Mouse (Mus musculus) neural tube, embryonic 11.5 days (tissue): ENCODE data around the gene Mtcl1. TPM values are rescaled to one million over a fixed set of nuclear protein-coding genes. Genes with fewer than 3 reads are reported as not detected.

Source experiments
- ATAC-seq: fragments of 200-750 bp; cut with Nextera tagmentation; 2 replicates; pipeline ENCODE4 v1.8.0; 2017; ENCODE audit warnings: moderate number of reproducible peaks, mild to moderate bottlenecking, moderate TSS enrichment, moderate library complexity; ENCODE audit not compliant: insufficient read depth, low FRiP score, low TSS enrichment
- DNase-seq: peaks from one replicate; pipeline ENCODE4 v3.0.0-alpha.2; 2015; ENCODE audit warnings: low spot score
- H3K27ac ChIP-seq: fragments of 300-500 bp; sonication (generic); 2 replicates; pipeline ENCODE4 v1.5.1; 2014; ENCODE audit warnings: low read depth, mild to moderate bottlenecking, low read length
- H3K27me3 ChIP-seq: fragments of 300-500 bp; sonication (generic); 2 replicates; pipeline ENCODE4 v1.6.1; 2014; ENCODE audit warnings: mild to moderate bottlenecking, low read length, mixed read lengths; ENCODE audit not compliant: control insufficient read depth, insufficient read depth
- H3K36me3 ChIP-seq: fragments of 300-500 bp; sonication (generic); 2 replicates; pipeline ENCODE4 v1.6.1; 2014; ENCODE audit warnings: mild to moderate bottlenecking, low read length, moderate library complexity, mixed read lengths; ENCODE audit not compliant: control insufficient read depth, insufficient read depth
- H3K4me1 ChIP-seq: fragments of 300-500 bp; sonication (generic); 2 replicates; pipeline ENCODE4 v1.6.1; 2014; ENCODE audit warnings: low read length, mixed read lengths; ENCODE audit not compliant: control insufficient read depth, insufficient read depth
- H3K4me2 ChIP-seq: fragments of 300-500 bp; sonication (generic); 2 replicates; pipeline ENCODE4 v1.6.1; 2014; ENCODE audit warnings: low read depth, mild to moderate bottlenecking, moderate library complexity
- H3K4me3 ChIP-seq: fragments of 300-500 bp; sonication (generic); 2 replicates; pipeline ENCODE4 v1.5.1; 2014; ENCODE audit warnings: low read depth, low read length
- H3K9ac ChIP-seq: fragments of 300-500 bp; sonication (generic); 2 replicates; pipeline ENCODE4 v1.6.1; 2014; ENCODE audit warnings: mild to moderate bottlenecking, low read length
- H3K9me3 ChIP-seq: fragments of 300-500 bp; sonication (generic); 2 replicates; pipeline ENCODE4 v1.6.1; 2016; ENCODE audit warnings: low read length; ENCODE audit not compliant: control insufficient read depth
- WGBS: fragments of 180-500 bp; shearing (Covaris S2); extraction: QIAGEN DNeasy Blood & Tissue Kit; methylation state at CpG from one replicate; pipeline ENCODE4 v1.1.7; 2014; 5-methylcytosine and 5-hydroxymethylcytosine counted together
- polyA plus RNA-seq: library from polyadenylated mRNA; unstranded; fragments of >200 nt; fragmentation: Nextera tagmentation; extraction: Ambion mirVana; gene quantifications from 2 replicates; pipeline ENCODE4 v1.2.1, GENCODE M21; 2014

Mtcl1 gene
- polyA plus RNA-seq, 1 experiment from 2014 or later = 26.8 TPM

GRCm38 (mm10) chr17:66451143-66451542 lies 1.6 kb upstream of the Mtcl1 start:
- DNase-seq (peak; percentile 91), ATAC-seq (no peak)
- no peak overlapping the region for H3K4me3 ChIP-seq
- peaks cover 22% of the 10 kb centered on the region for H3K4me1 ChIP-seq
- no peaks in the 10 kb centered on the region for H3K27me3 ChIP-seq
- no peak overlapping the region for H3K27ac ChIP-seq
- no peak overlapping the region for H3K4me2 ChIP-seq
- H3K9ac ChIP-seq = no peak overlapping the region
- WGBS = 2% methylated on average over 11 of the region's 11 CpGs
- no peaks in the 10 kb centered on the region for H3K36me3 ChIP-seq
- H3K9me3 ChIP-seq = no peaks in the 10 kb centered on the region

DNA sequence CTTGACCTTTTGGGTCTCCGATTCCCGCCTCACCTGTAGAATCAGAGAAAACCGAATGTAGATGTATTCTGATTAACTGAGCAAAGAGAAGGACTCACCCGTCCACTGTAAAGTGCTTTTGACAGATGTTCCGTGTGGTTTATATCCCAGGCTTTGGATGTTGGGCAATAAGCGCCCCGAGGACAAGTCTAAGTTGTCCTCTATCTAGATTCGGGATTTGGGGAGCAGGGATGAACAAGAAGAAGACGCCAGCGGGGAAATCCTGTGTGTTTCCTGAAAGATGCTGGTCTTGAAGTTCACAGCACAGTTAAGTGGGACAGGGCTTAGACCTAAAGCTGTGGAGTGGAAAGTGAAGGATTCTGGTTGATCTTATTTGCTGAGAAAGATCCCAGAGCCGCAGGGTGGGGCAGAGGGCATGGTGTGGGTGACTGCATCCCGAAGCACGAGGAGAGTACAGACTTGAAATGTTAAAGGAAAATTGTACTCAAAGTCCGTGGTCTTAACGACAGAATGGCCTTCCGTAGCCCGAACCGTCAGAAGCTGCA lies 1.0 kb upstream of the Mtcl1 start:
- Histone ChIP-seq H3K4me3 (peak overlapping the region; percentile 93), H3K36me3 (no peaks in the 10 kb centered on the region), H3K9me3 (no peaks in the 10 kb centered on the region), H3K4me1 (peaks cover 28% of the 10 kb centered on the region), H3K27ac (no peak overlapping the region), H3K9ac (no peak overlapping the region), H3K4me2 (peak overlapping the region; percentile 89), H3K27me3 (no peaks in the 10 kb centered on the region)
- DNase-seq = no peak
- 3% methylated on average over 18 of the region's 18 CpGs for WGBS
- no peak for ATAC-seq

DNA sequence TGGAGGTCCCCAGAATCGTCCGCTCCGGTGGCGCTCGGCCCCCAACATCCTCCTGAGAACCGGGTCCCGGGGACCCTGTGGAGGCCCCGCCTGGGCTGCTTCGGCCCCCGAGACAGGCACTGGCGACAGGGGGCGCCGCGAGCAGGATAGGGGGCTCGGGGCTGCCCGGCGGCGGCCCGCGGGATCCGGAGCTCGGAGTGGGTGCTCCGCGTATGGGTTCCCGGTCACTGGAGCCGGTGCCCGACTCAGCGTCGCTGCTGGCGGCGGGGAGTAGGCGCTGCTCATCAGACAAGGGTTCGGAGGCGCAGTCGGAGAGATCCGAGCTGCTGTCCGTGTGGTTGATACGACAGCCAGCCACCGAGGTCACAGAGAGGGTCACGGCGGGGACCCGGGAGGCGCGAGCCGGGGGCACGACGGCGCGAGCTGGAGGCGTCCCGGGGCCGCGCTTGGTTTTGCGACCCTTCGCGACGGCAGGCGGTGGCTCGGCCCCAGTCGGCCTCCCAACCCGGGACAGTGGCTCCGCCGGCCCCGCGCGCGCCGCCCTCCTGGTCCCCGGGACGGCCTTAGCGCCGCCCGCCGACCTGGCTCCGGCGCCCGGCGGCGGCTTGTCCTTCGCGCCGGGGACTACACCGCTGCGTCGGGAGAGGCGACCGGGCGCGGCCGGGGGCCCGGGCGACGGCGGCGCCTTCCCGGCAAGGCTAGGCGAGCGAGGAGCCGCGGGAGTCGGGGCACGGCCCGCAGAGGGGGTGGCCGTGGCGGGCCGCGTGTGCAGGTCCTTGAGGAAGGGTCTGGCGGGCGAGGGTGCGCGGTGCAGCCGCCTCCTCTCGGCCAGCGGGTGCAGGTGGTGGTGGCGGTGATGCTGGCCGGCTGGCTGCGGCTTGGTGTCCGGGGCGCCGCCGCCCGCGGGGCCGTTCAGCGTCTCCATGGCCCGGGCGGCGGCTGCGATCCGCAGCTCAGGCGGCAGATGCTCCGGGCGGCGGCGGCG lies 837 bp downstream of the Mtcl1 start:
- peak overlapping the region; percentile 93 for H3K27ac ChIP-seq
- H3K4me3 ChIP-seq = peak overlapping the region; percentile 93
- H3K36me3 ChIP-seq = no peaks in the 10 kb centered on the region
- no peaks in the 10 kb centered on the region for H3K27me3 ChIP-seq
- peak; percentile 26 for ATAC-seq
- no peaks in the 10 kb centered on the region for H3K9me3 ChIP-seq
- peaks cover 36% of the 10 kb centered on the region for H3K4me1 ChIP-seq
- under 1% methylated on average over 90 of the region's 136 CpGs for WGBS
- H3K9ac ChIP-seq = peak overlapping the region; percentile 96
- peak overlapping the region; percentile 89 for H3K4me2 ChIP-seq
- peak; percentile 68 for DNase-seq

DNA sequence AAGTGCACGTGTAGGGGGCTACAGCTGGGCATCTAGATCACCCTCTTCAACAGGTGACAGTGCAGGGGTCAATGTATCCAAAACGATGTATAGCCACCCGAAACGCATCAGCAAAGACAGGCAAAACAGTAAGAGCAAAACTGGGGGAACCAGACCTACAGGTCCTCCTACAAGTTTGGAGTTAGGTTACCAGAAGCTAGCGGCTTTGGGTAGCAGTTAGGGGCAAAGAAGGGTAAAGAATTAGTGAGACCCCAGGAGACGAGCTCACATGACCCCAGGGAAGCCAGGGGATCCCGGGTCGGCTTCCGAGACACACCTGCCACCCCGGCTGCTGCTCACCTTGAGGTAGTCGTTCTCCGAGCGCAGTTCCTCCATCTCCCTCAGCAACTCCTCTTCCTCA lies 1.6 kb downstream of the Mtcl1 start:
- no peaks in the 10 kb centered on the region for H3K9me3 ChIP-seq
- DNase-seq (no peak), ATAC-seq (no peak)
- under 1% methylated on average over 12 of the region's 13 CpGs for WGBS
- H3K4me3 ChIP-seq = peak overlapping the region; percentile 93
- no peaks in the 10 kb centered on the region for H3K27me3 ChIP-seq
- no peak overlapping the region for H3K27ac ChIP-seq
- peak overlapping the region; percentile 89 for H3K4me2 ChIP-seq
- H3K36me3 ChIP-seq = no peaks in the 10 kb centered on the region
- H3K4me1 ChIP-seq = peaks cover 36% of the 10 kb centered on the region
- peak overlapping the region; percentile 96 for H3K9ac ChIP-seq

GRCm38 (mm10) chr17:66447007-66447312 lies 2.6 kb downstream of the Mtcl1 start:
- Histone ChIP-seq H3K4me1 (peaks cover 36% of the 10 kb centered on the region), H3K4me2 (peak overlapping the region; percentile 89), H3K9me3 (no peaks in the 10 kb centered on the region), H3K36me3 (no peaks in the 10 kb centered on the region), H3K9ac (peak overlapping the region; percentile 96), H3K4me3 (peak overlapping the region; percentile 93), H3K27ac (no peak overlapping the region), H3K27me3 (no peaks in the 10 kb centered on the region)
- ATAC-seq = no peak
- no peak for DNase-seq
- WGBS = 35% methylated on average over 7 of the region's 7 CpGs

DNA sequence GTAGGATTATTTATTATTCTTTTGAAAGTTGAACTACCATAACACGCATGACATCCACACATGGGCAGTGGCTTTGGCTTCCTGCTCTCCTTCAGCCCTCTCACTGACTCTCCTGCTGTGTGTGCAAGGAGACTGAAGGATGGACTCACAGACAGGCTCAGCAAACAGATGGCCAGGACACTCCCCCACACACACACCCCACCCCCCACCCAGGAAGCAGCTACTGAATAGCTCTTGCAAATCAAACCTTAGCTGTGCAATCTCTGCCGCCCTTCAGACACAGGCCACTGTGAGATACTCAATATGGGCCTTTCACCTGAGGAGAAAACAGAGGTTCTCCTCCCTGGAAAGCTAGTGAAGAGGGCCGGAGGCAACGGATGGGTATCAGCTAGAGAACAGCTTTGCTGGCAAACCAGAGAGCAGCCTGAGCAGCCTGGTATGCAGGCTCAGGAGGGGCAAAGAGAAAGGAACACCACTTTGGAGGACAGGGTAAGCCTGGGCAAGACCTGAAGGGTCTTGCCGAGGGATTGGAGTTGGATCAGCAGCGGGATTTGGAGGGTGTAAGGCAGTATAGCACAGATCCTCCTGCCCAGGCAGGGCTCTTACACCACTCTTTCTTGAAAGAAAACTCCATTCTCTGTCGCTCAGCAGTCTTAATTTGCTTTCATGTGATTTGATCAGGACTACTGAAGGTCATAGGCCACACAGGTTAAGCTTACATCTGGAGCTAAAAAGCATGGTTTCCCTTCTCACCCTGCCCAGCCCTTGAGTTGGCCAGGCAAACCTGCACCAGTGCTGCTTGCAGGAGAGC lies 3.1 kb downstream of the Mtcl1 start:
- Histone ChIP-seq H3K9me3 (no peaks in the 10 kb centered on the region), H3K4me3 (peak overlapping the region; percentile 93), H3K4me1 (peaks cover 36% of the 10 kb centered on the region), H3K27ac (peak overlapping the region; percentile 15), H3K4me2 (peak overlapping the region; percentile 89), H3K27me3 (no peaks in the 10 kb centered on the region), H3K36me3 (no peaks in the 10 kb centered on the region), H3K9ac (peak overlapping the region; percentile 2)
- 19% methylated on average over 7 of the region's 7 CpGs for WGBS
- DNase-seq (peak; percentile 35), ATAC-seq (no peak)

DNA sequence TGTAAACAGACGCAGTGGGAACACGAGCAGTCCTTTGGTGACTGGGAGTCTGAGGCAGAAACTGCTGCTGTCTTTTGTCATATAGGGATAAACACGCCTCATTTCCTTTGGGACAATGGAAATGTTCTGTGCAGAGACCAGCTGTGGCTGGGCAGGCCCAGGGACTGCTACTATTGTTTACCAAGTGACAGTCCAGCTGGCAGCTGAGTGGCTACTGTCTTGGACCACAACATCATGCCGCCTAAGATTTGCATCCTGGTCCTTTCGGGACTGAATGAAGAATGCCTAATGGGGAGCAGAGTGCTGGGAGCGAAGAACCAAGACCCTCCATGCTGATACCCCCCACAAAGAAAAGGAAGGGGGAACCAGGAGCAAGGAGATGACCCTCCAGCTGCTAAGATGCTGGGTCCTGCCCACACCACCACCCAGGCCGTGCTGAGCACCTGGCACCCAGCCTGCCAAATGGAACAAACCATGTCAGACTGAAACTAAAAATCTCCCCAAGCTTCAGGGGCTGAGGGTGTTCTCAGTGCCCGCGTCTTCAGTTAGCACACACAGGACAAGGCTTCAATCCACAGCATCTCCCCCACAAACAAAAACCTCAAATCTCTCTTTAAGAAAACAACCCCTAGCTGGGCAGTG lies 5.4 kb downstream of the Mtcl1 start:
- no peak overlapping the region for H3K4me3 ChIP-seq
- H3K27me3 ChIP-seq = no peaks in the 10 kb centered on the region
- ATAC-seq = peak; percentile 68
- no peaks in the 10 kb centered on the region for H3K36me3 ChIP-seq
- DNase-seq = peak; percentile 63
- no peaks in the 10 kb centered on the region for H3K9me3 ChIP-seq
- H3K9ac ChIP-seq = no peak overlapping the region
- 0 out of 2 replicates have a peak overlapping the region, but pooled peaks have one; percentile 17 for H3K4me2 ChIP-seq
- H3K27ac ChIP-seq = peak overlapping the region; percentile 91
- WGBS = 43% methylated on average over 9 of the region's 9 CpGs
- peaks cover 36% of the 10 kb centered on the region for H3K4me1 ChIP-seq

GRCm38 (mm10) chr17:66439888-66440287 lies 9.7 kb downstream of the Mtcl1 start:
- no peak overlapping the region for H3K9ac ChIP-seq
- no peaks in the 10 kb centered on the region for H3K27me3 ChIP-seq
- no peaks in the 10 kb centered on the region for H3K9me3 ChIP-seq
- no peak for DNase-seq
- H3K4me2 ChIP-seq = no peak overlapping the region
- 80% methylated on average over 8 of the region's 8 CpGs for WGBS
- H3K27ac ChIP-seq = no peak overlapping the region
- H3K36me3 ChIP-seq = no peaks in the 10 kb centered on the region
- peaks cover 15% of the 10 kb centered on the region; the same call in 1 of the 2 replicates for H3K4me1 ChIP-seq
- ATAC-seq = no peak
- H3K4me3 ChIP-seq = no peak overlapping the region
